Mouse (Mus musculus) ovary, postnatal 10 days (tissue): ENCODE results near the gene Dusp27.

Experiments
- DNase-seq: peaks from one replicate; pipeline ENCODE4 v3.0.0; 2022; ENCODE audit warnings: low spot score

Gene Dusp27

GRCm38 (mm10) chr1:166102920-166103608 lies 24.7 kb downstream of the Dusp27 start:
- no peak for DNase-seq

- DNase-seq = no peak
Measured at GRCm38 (mm10) chr1:166098120-166098519, 29.6 kb downstream of the Dusp27 start.

- DNase-seq = no peak
Measured at GRCm38 (mm10) chr1:166094462-166094861, 33.3 kb downstream of the Dusp27 start.

- no peak for DNase-seq
Measured at GRCm38 (mm10) chr1:166090306-166090705, 37.4 kb downstream of the Dusp27 start.

- no peak for DNase-seq
Measured at GRCm38 (mm10) chr1:166089739-166090138, 38.0 kb downstream of the Dusp27 start.

- no peak for DNase-seq
Measured at GRCm38 (mm10) chr1:166089337-166089736, 38.4 kb downstream of the Dusp27 start.

GRCm38 (mm10) chr1:166088446-166089170 lies 39.1 kb downstream of the Dusp27 start:
- no peak for DNase-seq

- DNase-seq = no peak
Measured at GRCm38 (mm10) chr1:166077052-166077735, 50.5 kb downstream of the Dusp27 start.

- no peak for DNase-seq
Measured at GRCm38 (mm10) chr1:166067856-166068440, 59.8 kb downstream of the Dusp27 start.

- DNase-seq = no peak
Measured at GRCm38 (mm10) chr1:166063870-166064269, 63.9 kb downstream of the Dusp27 start.

- no peak for DNase-seq
Measured at GRCm38 (mm10) chr1:166061532-166061931, 66.2 kb downstream of the Dusp27 start.

GRCm38 (mm10) chr1:166060406-166060805 lies 67.3 kb downstream of the Dusp27 start:
- no peak for DNase-seq

GRCm38 (mm10) chr1:166056098-166056756 lies 71.5 kb downstream of the Dusp27 start:
- no peak for DNase-seq

GRCm38 (mm10) chr1:166053285-166053955 lies 74.3 kb downstream of the Dusp27 start:
- no peak for DNase-seq

GRCm38 (mm10) chr1:166049046-166049827 lies 78.5 kb downstream of the Dusp27 start:
- DNase-seq = peak; percentile 15

GRCm38 (mm10) chr1:166048230-166048911 lies 79.4 kb downstream of the Dusp27 start:
- DNase-seq = no peak
